Mouse (Mus musculus): Measurements from ENCODE around the gene Akr1c13. TPM values are rescaled to one million over a fixed set of nuclear protein-coding genes. Genes with fewer than 3 reads are reported as not detected.
"Not testable (repeated sequence)": the region's sequence is repeated elsewhere in the genome, so short reads cannot be mapped to it uniquely, and the experiment has no call there.

The Akr1c13 gene
- total and polyA plus RNA-seq, 2 experiments from 2014 or later = 0.33 to 1.8 TPM

- DNase-seq (no peak), ATAC-seq (no peak)
- H3K4me3 ChIP-seq (ENCODE audit: low read depth, low read length) = no peak overlapping the region
- H3K4me2 ChIP-seq (ENCODE audit: low read depth) = no peak overlapping the region
- H3K27me3 ChIP-seq (ENCODE audit: insufficient read depth, low read length) = no peaks in the 10 kb centered on the region
- no peaks in the 10 kb centered on the region for H3K9me3 ChIP-seq (ENCODE audit: low read length)
- no peak overlapping the region for H3K27ac ChIP-seq (ENCODE audit: low read depth, low read length)
- no peak for TF ChIP-seq CTCF (IDR thresholded peaks at IDR 0.05; ENCODE audit: low read depth)
- WGBS = 78% methylated on average over 2 of the region's 2 CpGs
- H3K9ac ChIP-seq = no peak overlapping the region
- no peaks in the 10 kb centered on the region for H3K36me3 ChIP-seq (ENCODE audit: insufficient read depth)
- no peaks in the 10 kb centered on the region for H3K4me1 ChIP-seq (ENCODE audit: insufficient read depth)
These were observed 18.0 kb upstream of the Akr1c13 start for GRCm38 (mm10) chr13:4172978-4173377.

GRCm38 (mm10) chr13:4181321-4181720 lies 9.6 kb upstream of the Akr1c13 start:
- ATAC-seq; H3K4me3 ChIP-seq (ENCODE audit: low read depth, low read length); H3K36me3 ChIP-seq (ENCODE audit: insufficient read depth); H3K27me3 ChIP-seq (ENCODE audit: insufficient read depth, low read length); H3K9me3 ChIP-seq (ENCODE audit: low read length); DNase-seq; H3K4me1 ChIP-seq (ENCODE audit: insufficient read depth); H3K4me2 ChIP-seq (ENCODE audit: low read depth); H3K27ac ChIP-seq (ENCODE audit: low read depth, low read length); H3K9ac ChIP-seq: not testable (repeated sequence)
- WGBS = 91% methylated on average over 4 of the region's 4 CpGs

- no peaks in the 10 kb centered on the region for H3K4me1 ChIP-seq (ENCODE audit: insufficient read depth)
- no peak overlapping the region for H3K9ac ChIP-seq
- H3K4me2 ChIP-seq (ENCODE audit: low read depth) = no peak overlapping the region
- no peaks in the 10 kb centered on the region for H3K36me3 ChIP-seq (ENCODE audit: insufficient read depth)
- H3K9me3 ChIP-seq (ENCODE audit: low read length) = no peaks in the 10 kb centered on the region
- ATAC-seq = no peak
- H3K4me3 ChIP-seq (ENCODE audit: low read depth, low read length) = no peak overlapping the region
- H3K27ac ChIP-seq (ENCODE audit: low read depth, low read length) = no peak overlapping the region
- 55% methylated on average over 9 of the region's 9 CpGs for WGBS
- no peak for TF ChIP-seq CTCF (IDR thresholded peaks at IDR 0.05; ENCODE audit: low read depth)
- DNase-seq = no peak
- H3K27me3 ChIP-seq (ENCODE audit: insufficient read depth, low read length) = no peaks in the 10 kb centered on the region
These were observed 7.8 kb upstream of the Akr1c13 start for GRCm38 (mm10) chr13:4183116-4183515.

- not testable (repeated sequence) for H3K9ac ChIP-seq; H3K4me2 ChIP-seq (ENCODE audit: low read depth); H3K36me3 ChIP-seq (ENCODE audit: insufficient read depth); H3K4me1 ChIP-seq (ENCODE audit: insufficient read depth); DNase-seq; H3K27me3 ChIP-seq (ENCODE audit: insufficient read depth, low read length); ATAC-seq; H3K27ac ChIP-seq (ENCODE audit: low read depth, low read length); H3K9me3 ChIP-seq (ENCODE audit: low read length); H3K4me3 ChIP-seq (ENCODE audit: low read depth, low read length)
- WGBS = 82% methylated on average over 7 of the region's 7 CpGs
These were observed 4.1 kb upstream of the Akr1c13 start for GRCm38 (mm10) chr13:4186641-4187411.

GRCm38 (mm10) chr13:4188174-4188573 lies 2.8 kb upstream of the Akr1c13 start:
- H3K4me2 ChIP-seq (ENCODE audit: low read depth) = no peak overlapping the region
- no peak overlapping the region for H3K9ac ChIP-seq
- H3K36me3 ChIP-seq (ENCODE audit: insufficient read depth) = no peaks in the 10 kb centered on the region
- no peak overlapping the region for H3K27ac ChIP-seq (ENCODE audit: low read depth, low read length)
- 84% methylated on average over 2 of the region's 2 CpGs for WGBS
- ATAC-seq (no peak; the same call in 1 of the 2 replicates), DNase-seq (peak; percentile 22)
- TF ChIP-seq CTCF (IDR thresholded peaks at IDR 0.05; ENCODE audit: low read depth) = peak; percentile 50
- H3K9me3 ChIP-seq (ENCODE audit: low read length) = no peaks in the 10 kb centered on the region
- no peaks in the 10 kb centered on the region for H3K27me3 ChIP-seq (ENCODE audit: insufficient read depth, low read length)
- no peak overlapping the region for H3K4me3 ChIP-seq (ENCODE audit: low read depth, low read length)
- no peaks in the 10 kb centered on the region for H3K4me1 ChIP-seq (ENCODE audit: insufficient read depth)

GRCm38 (mm10) chr13:4192511-4192910 lies 1.6 kb downstream of the Akr1c13 start:
- Histone ChIP-seq H3K4me1 (ENCODE audit: insufficient read depth) (no peaks in the 10 kb centered on the region), H3K27me3 (ENCODE audit: insufficient read depth, low read length) (no peaks in the 10 kb centered on the region), H3K4me2 (ENCODE audit: low read depth) (no peak overlapping the region), H3K4me3 (ENCODE audit: low read depth, low read length) (no peak overlapping the region), H3K36me3 (ENCODE audit: insufficient read depth) (no peaks in the 10 kb centered on the region), H3K9me3 (ENCODE audit: low read length) (no peaks in the 10 kb centered on the region), H3K27ac (ENCODE audit: low read depth, low read length) (no peak overlapping the region), H3K9ac (no peak overlapping the region)
- ATAC-seq (no peak), DNase-seq (no peak)
- 78% methylated on average over 3 of the region's 3 CpGs for WGBS
- TF ChIP-seq CTCF (IDR thresholded peaks at IDR 0.05; ENCODE audit: low read depth) = no peak

- no peak for TF ChIP-seq CTCF (IDR thresholded peaks at IDR 0.05; ENCODE audit: low read depth)
- Histone ChIP-seq H3K4me2 (ENCODE audit: low read depth) (no peak overlapping the region), H3K9ac (no peak overlapping the region), H3K36me3 (ENCODE audit: insufficient read depth) (no peaks in the 10 kb centered on the region), H3K27ac (ENCODE audit: low read depth, low read length) (no peak overlapping the region), H3K9me3 (ENCODE audit: low read length) (no peaks in the 10 kb centered on the region), H3K27me3 (ENCODE audit: insufficient read depth, low read length) (no peaks in the 10 kb centered on the region), H3K4me3 (ENCODE audit: low read depth, low read length) (no peak overlapping the region), H3K4me1 (ENCODE audit: insufficient read depth) (no peaks in the 10 kb centered on the region)
- no peak for ATAC-seq
- no peak for DNase-seq
- WGBS = 47% methylated on average over 1 of the region's 1 CpGs
These were observed 15.4 kb downstream of the Akr1c13 start for GRCm38 (mm10) chr13:4206147-4206903.
